Mouse (Mus musculus): ENCODE data around the gene Zfp382.
"Not testable (repeated sequence)": the region's sequence is repeated elsewhere in the genome, so short reads cannot be mapped to it uniquely, and the experiment has no call there.

Zfp382 gene

GRCm38 (mm10) chr7:30121308-30122187, at the start of gene Zfp382:
Zfp382 (plus strand) TSS chr7:30121942.
- DNase-seq (ENCODE audit: low spot score) = peak; percentile 95

DNA sequence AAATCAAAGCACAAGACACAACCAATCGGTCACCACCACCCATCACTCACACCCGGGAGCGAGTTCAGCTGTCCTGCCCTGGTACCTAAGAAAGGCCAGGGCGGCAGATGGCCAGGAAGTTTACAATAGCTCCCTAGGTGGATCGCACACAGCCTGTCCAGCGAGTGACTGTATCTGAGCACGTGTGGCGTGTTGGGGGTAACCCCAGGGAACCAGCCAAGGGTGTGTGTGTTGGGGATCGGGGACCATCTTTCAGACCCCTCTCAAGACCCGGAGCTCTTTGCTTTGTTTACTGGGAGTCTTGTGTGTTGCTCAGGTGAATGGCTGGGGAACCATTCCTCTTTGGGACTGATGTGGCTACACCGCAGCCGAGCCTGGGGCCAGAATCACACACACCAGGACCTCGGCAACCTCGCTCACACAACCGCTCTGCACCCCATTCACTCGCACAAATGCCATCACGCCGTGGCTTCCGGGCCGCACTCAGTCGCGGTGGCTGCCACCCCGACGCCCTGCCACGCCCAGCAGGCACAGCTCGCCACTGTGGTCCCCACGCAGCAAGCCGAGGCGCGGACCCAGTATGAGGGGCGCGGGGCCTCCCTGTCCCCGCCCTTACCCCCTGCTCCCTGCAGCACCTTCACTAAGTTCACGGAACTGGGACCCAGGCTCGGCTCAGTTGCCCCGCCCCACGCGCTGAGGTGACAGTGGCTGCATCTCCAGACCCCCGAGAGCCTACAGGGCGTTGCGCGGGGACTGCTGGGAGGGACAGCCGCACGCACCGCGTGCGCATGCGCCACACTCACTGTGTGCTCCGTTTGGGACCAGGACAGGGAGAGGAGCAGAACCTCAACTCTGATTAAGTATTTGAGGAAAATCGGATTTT, 49.4 kb upstream of the Zfp382 start, which contains the start of gene Zfp82:
Zfp82 (minus strand) TSS at position 755 of the 883 bp plus-strand sequence.
- DNase-seq (ENCODE audit: low spot score) = peak; percentile 92

DNA sequence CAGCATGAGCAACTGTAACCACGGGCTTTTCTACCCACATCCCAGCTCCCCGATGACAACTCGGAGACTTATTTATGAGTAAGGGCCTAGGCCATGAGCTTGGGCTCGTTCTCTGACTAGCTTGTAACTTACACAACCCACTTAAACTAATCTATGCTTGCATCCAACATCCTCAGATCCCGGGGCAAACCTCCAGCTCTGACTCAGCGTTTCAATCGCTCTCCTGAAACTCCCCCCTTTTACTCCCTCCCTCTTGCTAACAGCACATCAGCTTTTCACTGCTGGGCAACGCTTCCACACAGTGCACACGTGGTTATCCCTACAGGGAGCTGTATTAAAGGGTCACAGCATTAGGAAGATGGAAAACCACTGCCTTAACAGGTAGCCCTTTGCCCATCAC, 35.2 kb upstream of the Zfp382 start:
- DNase-seq (ENCODE audit: low spot score) = no peak

DNA sequence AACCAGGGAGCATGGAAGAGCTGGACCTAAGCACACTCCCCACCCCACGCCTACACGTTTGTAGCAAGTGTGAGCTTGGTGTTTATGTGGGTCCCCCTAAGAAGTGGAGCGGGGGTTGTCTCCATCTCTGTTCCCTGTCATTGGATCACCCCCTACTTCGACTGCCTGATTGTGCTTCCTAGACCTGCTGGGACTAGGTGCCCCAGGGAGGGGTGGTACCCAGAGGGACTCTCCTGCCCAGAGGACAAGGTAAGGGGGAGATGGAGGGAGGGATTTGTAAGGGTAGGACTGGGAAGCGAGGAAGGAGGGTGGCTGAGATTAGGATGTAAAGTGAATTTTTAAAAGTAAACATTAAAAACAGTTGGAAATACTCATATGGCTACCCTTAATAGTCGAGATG, 32.3 kb upstream of the Zfp382 start:
- peak; percentile 21 for DNase-seq (ENCODE audit: low spot score)

DNA sequence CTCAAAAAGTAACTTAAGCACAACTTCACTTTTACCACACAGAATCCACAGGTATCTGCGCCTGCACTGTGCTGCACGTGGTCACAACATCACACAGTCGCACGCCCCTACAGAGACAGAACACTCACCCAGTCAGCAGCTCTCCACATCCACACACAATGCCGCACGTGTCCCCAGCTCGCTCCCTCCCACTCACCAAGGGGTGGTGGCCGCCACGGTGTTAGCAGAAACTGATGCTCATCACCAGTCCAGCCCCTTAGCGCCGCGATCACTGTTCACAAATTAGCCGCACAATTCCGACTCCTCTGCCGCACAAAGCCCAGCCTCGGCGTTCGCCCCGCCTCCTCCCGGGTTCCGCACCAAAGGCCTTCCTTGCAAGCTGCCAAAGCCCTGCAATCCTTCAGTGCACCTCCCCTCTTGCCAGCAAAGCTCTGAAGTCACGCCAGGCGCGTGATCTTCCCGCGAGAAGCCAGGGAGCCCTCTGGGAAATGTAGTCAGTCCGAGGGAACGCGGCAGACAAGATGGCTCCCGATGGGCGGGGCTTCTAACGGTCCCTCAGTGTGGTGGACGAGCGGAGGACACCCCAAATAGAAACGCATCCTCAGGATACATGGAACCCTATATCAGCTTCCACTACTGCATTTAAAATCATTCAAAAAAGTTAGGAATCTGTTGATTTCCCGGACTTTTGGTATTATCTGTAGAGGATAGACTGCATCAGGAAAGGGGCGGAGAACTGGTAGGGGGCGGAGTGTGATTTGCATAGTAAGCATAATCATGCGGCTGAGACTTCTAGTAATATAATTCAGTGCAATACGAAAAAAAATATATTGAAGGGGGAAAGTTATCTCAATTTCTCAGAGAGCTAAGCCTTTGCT, 31.4 kb upstream of the Zfp382 start, which contains the start of the genes Gm26920 and Zfp566:
Gm26920 (minus strand) TSS at position 319 of the 878 bp plus-strand sequence.
Zfp566 (minus strand) TSS at position 436 of the 878 bp plus-strand sequence.
- DNase-seq (ENCODE audit: low spot score) = peak; percentile 100

- DNase-seq (ENCODE audit: low spot score) = peak; percentile 82
Observed at GRCm38 (mm10) chr7:30090970-30091585, 30.7 kb upstream of the Zfp382 start.

GRCm38 (mm10) chr7:30092666-30093065, 29.1 kb upstream of the Zfp382 start:
- DNase-seq (ENCODE audit: low spot score) = no peak

- no peak for DNase-seq (ENCODE audit: low spot score)
Observed at GRCm38 (mm10) chr7:30093918-30094415, 27.8 kb upstream of the Zfp382 start.

GRCm38 (mm10) chr7:30094646-30095429, 26.9 kb upstream of the Zfp382 start, which contains the start of gene Zfp260:
Zfp260 (plus strand) TSS chr7:30094777.
- DNase-seq (ENCODE audit: low spot score) = peak; percentile 98

DNA sequence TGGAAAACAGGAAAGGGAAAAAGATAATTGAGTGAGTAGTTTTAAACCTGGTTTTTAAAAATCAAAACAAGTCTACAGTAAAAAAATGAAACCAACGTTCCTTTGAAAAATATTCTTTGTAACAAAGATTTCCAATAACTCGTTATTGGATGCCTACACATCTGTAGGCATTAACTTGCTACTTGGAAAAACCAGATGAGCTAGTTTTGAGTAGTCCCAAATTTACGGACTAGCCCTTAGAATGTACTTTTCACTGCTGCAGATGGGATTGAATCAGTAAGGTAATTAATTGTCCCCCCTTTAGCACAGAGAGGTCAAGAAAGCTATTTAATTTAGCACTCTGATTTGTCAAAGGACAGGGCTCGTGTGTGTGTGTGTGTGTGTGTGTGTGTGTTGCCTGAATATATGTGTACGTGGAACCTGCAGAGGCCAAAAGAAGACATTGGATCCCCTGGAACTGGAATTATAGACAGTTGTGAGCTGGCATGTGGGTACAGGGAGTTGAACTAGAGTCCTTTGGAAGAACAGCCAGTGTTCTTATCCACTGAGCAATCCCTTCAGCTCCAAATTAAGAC, 26.1 kb upstream of the Zfp382 start:
- peak; percentile 57 for DNase-seq (ENCODE audit: low spot score)

- no peak for DNase-seq (ENCODE audit: low spot score)
Observed at GRCm38 (mm10) chr7:30099297-30099696, 22.4 kb upstream of the Zfp382 start.

DNA sequence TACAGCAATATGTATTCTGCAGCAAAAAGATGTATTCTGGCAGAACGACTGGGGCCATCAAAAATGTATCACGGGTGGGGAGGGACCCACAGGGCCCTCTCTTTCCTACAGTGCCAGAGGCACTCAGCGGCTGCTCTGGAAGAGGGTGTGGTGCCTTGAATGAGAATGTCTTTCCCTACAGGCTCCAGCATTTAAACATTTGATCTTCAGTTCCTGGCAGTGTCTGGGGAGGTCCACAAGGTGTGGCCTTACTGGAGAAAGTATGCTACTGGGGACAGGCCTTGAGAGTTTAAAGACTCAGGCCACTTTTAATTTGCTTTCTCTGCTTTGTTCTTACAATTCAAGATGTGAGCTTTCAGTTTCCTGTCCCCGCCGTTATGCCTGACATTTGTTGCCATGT, 5.7 kb upstream of the Zfp382 start:
- no peak for DNase-seq (ENCODE audit: low spot score)

GRCm38 (mm10) chr7:30117935-30118334, 3.8 kb upstream of the Zfp382 start:
- DNase-seq (ENCODE audit: low spot score) = not testable (repeated sequence)

DNA sequence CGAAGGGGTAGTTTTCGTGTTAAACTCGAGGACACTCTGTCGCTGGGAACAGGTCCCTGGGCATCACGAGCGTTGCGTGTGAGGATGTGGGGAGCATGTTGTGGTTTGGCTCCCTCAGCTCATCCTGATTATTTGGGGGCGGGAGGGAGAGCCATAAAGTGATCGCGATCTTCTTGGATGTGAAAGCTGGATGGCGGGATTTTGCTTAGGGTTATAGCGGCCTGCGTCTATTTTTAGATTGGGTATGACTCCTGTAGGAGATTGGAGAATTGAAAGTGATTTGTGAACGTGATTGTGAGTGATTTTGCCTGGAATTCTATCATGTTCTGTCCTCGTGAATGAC, 417 bp downstream of the Zfp382 start:
- DNase-seq (ENCODE audit: low spot score) = peak; percentile 65

- DNase-seq (ENCODE audit: low spot score) = no peak
Observed at GRCm38 (mm10) chr7:30129900-30130299, 8.2 kb downstream of the Zfp382 start.

DNA sequence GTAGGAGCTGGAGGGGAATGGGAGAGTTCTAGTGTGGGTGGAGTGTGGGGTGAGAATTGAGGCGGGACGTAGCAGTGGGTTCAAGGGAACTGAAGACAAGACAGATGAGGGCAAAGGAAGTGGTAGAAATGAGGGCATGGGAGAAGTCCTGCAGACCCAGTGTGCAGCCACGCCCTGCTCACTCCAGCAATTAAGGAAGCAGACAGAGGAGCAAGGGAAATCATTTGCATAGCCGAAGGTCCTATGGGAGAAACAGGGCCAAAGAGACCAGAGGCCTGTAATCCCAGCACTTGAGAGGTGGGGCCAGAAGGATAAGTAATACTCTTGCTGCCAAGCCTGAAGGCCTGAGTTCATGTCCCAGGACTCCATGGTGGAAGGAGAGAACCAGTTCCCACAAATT, 10.7 kb downstream of the Zfp382 start:
- DNase-seq (ENCODE audit: low spot score) = no peak

GRCm38 (mm10) chr7:30136826-30137225, 15.1 kb downstream of the Zfp382 start:
- DNase-seq (ENCODE audit: low spot score) = no peak

DNA sequence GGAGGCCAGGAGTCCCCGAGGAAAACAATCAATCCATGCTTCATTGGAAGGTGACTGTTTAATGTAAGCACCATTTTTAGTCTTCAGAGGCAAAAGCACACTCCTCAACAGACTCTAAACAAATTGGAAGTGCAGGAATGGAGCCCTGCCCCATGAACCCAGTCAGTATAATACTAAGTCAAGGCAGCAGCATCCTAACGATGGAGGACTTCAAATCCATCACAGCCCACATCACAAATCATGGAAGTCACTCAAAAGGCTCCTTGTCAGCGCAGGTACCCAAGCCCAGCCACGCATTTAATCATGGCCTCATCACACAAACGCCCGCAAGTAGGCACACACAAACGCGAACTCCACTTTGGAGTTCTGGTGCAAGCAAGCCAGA, 21.4 kb downstream of the Zfp382 start:
- no peak for DNase-seq (ENCODE audit: low spot score)

DNA sequence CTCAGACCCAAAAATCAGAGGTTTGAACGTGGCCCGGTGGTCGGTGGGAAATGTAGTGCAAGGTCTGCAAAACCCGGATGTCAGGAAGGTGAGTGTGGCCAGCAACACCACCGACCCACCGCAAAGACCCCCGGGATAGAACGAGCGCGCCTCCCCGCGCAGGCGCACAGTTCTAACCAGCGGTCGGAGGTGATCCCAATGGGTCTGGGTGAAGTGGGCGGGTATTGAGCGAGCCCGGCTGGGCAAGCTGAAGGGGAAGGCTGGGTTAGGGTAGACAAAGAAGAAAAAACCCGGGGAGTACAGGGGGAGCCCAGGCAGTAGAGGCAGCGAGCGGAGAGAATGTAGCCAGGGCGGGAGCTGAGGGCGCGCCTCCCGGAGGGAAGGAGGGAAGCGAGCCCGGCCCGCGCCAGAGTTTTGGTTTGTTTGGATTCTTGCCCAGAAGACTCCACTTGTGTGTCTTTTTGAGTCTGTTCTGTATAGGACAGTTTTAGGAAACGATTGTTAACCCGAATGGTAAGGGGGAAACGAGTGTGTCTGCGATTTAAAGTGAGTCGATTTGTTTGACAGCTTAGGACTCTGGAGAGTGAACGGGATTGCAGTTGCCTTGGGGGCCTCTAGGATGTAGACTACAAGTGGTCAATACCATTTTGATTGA, 21.9 kb downstream of the Zfp382 start:
- DNase-seq (ENCODE audit: low spot score) = peak; percentile 93

Data from embryo, embryonic 10.5 days (tissue).